Mouse (Mus musculus) bone marrow, adult 2 months (tissue): ENCODE measurements at regions not wholly inside any gene's neighbourhood (a gene's known extent, or its start where the extent isn't known, plus 50 kb on each side); places are given as distances from the start of the nearest gene placed in this dataset.

ENCODE experiments used
- CTCF ChIP-seq: fragments of 200-500 bp; IDR thresholded peaks from 2 replicates; pipeline ENCODE4 v1.5.1; 2011; ENCODE audit warnings: low read length, control low read depth; ENCODE audit not compliant: control insufficient read depth, insufficient read depth
- POLR2A ChIP-seq: fragments of 200-500 bp; IDR thresholded peaks from 2 replicates; pipeline ENCODE4 v1.6.1; 2011; ENCODE audit warnings: low read depth, mild to moderate bottlenecking, control low read depth, low read length, borderline replicate concordance; ENCODE audit not compliant: control insufficient read depth

GRCm38 (mm10) chr11:85989940-85990493 lies 103.8 kb downstream of the Tbx4 start:
- no peak for TF ChIP-seq CTCF
- TF ChIP-seq POLR2A = no peak
